Mouse (Mus musculus) hindlimb bud, embryonic 11.5 days (tissue): Measurements from ENCODE around the gene Fam81a.
A peak's percentile ranks its signal among the peaks of the same experiment; 100 is the strongest.

ENCODE experiments used
- DNase-seq: peaks from one replicate; pipeline ENCODE4 v3.0.0-alpha.2; 2012; ENCODE audit warnings: low read depth, low spot score; ENCODE audit errors: extremely low spot score

The Fam81a gene

GRCm38 (mm10) chr9:70110871-70111270, 31.5 kb downstream of the Fam81a start:
- no peak for DNase-seq

DNA sequence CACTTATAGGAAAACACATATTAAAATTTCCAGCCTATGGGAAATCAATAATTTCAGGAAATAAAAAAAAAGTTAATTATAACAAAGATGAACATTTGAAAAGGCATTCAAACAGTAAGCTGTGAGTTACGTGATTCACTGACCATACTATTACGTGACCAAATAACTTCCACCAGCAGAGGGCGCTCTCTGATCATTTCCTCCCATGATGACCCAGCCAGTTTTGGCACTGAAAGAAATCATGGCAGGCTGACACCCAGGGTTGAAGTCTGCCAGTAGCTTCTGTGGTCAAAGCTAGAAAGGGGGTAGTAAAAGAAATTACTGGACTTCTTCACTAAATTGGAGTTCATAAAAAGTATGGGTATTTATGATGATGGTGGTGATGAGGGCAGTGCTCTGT, 33.1 kb downstream of the Fam81a start:
- DNase-seq: peak; percentile 82

DNA sequence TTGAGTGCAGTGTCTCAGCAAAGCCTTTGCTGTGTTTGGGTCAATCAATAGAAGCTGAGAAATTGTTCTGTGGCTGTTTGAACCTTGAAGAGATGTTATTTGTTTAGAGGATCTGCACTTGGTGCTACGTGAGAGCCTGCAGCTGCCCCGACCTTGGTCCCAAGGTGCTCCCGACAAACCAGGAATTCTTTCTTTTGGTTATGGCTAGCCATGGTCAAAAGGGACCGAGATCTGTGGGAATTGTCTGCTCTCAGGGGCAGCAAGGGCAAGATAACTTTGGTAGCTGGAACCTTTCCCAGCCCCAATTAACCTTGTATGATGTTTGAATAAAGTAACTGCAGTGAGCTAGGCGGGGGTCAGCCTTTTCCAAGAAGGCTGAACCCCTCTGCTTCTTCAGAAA, 34.2 kb downstream of the Fam81a start:
- DNase-seq: no peak

DNA sequence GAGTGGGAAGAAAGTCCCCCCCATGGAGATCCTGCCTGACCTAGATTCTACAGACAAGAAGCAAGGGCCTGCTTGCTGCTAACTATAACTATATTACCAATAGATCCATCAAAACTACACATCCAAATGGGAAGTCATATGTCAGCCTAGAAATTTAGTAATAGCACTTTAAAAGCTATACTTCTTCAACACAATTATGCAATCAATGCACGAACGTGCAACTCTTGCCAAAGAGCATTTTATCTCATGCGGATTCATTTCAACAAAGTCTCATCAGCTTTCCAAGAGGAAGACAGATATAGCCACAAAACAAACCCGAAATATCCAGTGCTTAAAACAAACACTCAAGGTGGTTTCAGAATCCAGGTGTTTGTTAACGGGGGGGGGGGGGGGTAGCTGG, 36.8 kb downstream of the Fam81a start:
- no peak for DNase-seq

DNA sequence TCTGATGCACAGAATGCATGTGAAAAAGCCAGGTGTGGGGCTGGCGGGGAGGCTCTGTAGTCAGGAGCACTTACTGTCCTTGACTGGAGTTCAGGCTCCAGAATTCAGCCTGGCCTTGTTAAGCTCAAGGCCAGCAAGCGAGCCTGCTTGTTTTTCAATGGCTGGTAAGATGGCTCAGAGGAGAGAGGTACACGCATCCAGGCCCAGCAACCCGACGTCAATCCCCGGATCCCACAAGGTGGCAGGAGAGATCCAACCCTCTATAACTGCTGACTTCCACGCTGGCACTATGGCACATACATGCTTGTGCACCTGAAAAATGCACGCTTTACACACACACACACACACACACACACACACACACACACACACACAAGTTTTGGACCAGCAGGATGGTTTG, 39.3 kb downstream of the Fam81a start:
- DNase-seq: no peak

DNA sequence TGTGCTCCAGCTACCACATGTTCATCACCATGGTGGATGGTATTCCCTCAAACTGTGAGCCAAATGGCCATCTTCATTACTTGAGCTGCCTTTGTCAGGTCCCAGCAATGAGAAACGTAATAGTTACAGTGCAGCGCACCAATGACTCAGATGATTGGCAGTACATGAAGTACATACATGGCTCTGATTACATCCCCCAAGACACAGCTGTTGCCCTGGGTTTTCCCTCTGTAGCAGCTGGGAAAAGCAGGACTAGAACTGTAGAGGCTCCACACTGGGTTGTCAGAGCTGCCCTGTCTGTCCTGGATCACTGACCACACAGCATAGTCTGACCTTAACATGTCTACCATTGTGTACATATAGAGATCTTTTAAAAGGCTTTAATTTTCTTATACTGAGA, 44.8 kb downstream of the Fam81a start:
- no peak for DNase-seq

DNA sequence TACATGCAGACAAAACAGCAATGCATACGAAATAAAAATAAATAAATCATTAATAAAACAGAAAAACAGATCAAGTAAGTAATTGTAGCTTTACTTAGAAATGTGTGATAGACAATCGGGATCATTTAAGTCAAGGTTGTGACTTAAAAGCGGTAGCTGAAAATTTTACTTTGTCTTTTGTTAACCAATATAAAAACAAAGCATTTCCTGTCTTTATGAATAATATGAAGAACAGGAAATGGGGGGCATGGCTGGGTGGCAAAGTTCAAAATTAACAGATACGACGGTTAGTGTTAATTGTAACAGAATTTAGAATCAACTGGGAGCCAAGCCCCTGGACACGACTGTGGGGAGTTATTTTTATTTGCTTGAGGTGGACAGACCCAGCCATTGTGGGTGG, 47.3 kb downstream of the Fam81a start:
- no peak for DNase-seq

DNA sequence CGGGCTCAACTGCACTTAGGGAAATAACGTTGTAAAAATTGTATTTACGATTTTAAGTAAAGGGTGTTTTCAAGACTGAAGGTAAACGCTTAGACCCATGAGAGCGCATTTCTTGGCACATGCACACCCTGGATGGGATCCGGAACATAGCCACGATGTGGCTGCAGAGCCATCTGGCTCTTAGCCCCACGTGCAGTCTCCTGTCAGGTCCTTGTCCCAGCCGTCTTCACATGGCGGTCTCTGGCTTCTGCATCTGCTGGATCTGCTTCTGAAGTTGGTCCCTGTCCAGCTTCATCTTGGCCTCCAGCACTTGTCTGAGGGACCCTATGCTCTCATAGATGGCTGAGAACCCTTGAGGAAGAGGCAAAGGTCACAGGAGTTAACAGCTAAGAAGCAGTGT, 51.8 kb downstream of the Fam81a start:
- DNase-seq: no peak

DNA sequence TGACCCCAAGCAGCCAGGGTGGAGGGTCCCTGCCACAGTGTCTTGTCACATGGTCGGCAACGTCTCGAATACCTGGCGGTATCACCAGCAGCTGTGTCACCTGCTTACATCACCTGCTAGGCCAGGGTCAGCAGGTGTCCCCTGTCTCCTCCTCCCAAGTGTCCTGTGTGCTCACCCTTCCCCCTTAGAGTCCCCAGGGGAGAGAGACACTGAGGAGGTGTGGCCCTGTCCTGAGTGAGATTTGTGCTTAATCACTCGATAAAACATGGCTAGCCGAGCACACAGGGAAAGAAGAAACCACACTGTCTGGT, 53.6 kb downstream of the Fam81a start:
- no peak for DNase-seq

GRCm38 (mm10) chr9:70088041-70088785, 54.1 kb downstream of the Fam81a start:
- DNase-seq: no peak

DNA sequence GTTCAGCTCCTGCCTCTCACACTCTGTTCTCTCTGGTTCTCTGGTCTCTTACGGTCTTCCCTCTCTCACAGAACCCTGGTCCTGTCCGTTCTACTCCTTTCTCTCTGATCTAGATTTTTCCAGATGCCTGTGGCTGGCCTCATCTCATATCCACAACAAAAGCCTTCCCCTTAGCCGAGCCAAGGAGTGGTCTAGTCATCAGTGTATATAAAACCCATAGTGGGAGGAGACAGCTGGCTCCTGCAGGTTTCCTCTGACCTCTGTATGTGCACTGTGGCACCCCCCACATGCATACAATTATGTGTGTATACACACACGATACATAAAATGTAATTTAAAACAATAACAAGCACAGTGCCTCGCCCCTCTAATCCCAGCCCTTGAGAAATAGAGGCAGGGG, 55.0 kb downstream of the Fam81a start:
- DNase-seq: no peak

DNA sequence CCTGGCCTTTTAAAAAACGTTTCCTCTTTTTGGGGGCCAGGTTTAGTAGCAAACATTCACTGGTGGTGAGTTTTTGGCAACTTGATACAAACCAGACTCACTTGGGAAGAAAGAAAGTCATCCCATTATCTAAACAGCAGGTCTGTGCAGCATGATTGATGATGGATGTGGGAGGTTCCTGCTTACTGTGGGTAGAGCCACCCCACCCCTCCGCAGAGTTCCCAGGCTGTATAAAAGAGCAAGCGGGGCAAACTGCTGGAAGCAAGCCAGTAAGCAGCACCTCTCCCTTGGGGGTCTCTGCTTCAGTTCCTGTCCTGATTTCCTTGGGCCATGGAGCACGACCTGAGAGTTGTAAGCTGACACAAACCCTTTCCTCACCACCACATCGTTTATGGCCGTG, 56.3 kb downstream of the Fam81a start:
- DNase-seq: no peak

GRCm38 (mm10) chr9:70084107-70084506, 58.3 kb downstream of the Fam81a start:
- no peak for DNase-seq

- DNase-seq: no peak
Measured at GRCm38 (mm10) chr9:70082357-70083204, 59.8 kb downstream of the Fam81a start.

GRCm38 (mm10) chr9:70081767-70082166, 60.6 kb downstream of the Fam81a start:
- no peak for DNase-seq

DNA sequence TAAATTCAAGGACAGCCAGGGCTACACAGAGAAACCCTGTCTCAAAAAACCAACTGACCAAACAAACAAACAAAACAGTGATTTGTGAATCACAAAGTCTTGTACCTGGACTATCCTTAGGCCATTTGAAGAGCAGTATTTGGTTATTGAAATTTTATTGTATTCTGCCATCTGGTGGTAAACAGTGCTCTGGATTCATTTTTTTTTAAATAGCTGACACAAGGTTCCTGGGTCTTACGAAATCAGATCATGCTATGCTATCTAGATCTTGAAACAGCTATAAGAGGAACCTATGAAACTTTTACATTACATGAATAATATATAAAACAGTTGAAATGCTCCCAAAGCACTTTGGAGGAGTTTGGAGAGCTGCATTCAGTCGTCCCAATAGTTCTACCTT, 61.4 kb downstream of the Fam81a start:
- no peak for DNase-seq

GRCm38 (mm10) chr9:70080027-70080800, 62.1 kb downstream of the Fam81a start:
- no peak for DNase-seq

- no peak for DNase-seq
Measured at GRCm38 (mm10) chr9:70078034-70078433, 64.3 kb downstream of the Fam81a start.

DNA sequence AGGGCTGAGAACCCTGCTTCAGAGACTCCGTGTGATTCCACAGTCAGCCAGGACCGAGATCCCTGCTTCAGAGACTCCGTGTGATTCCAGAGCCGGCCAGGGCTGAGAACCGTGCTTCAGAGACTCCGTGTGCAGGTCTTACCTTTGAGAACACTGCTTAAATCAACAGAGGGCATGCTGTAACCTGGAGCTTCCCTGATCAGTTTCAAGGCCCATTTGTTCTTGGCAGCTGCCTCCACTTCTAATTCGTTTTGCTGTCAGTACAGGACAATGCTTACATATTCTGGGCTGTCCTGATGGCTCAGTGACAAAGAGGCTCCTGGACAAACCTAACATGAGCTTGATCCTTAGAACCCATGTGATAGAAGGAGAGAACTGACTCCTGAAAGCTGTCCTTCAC, 65.2 kb downstream of the Fam81a start:
- DNase-seq: no peak

GRCm38 (mm10) chr9:70072387-70072786, 70.0 kb downstream of the Fam81a start:
- no peak for DNase-seq

DNA sequence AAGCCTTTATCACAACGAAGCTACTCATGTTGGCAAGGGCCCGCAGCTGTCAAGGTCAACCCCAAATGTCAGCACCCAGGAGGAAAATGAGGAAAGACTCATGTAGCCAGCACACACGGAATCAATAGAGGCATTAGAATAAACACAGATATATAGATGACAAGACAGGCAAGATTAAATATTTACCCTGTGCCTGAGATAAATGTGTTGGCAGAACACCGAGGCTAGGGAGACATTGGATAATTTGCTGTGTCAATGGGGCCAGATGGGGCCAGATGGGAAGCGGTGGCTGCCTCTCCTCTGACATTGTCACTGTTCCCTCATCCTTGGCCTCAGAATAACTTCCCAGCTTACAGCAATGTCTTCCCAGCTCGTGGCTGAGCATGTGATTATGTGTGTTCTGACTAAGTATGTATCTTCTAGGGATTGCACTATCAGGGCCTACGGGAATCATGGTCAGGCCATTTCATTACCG, 72.4 kb downstream of the Fam81a start:
- no peak for DNase-seq

DNA sequence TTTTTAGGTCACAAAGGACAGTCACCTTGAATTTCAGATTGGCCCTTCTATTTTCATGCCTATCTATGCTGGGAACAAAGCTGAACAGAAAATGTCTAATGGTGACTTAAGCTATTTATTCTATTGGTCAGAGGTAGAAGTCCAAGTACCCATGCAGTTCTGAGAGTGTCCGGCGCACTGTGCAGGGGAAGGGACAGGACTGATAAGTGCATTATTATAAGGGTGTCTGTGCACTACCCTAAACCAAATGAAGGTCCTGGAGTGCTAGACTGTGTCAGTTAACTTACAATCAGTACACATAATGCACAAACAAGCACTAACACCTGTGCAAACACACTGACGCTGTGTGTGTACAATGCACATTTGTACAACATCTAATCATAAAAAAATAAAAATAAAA, 74.9 kb downstream of the Fam81a start:
- DNase-seq: no peak
